Mouse (Mus musculus) ES-E14 (cell line): ENCODE measurements around the gene Olfr266. TPM values are rescaled to one million over a fixed set of nuclear protein-coding genes. Genes with fewer than 3 reads are reported as not detected.

ENCODE experiments used
- DNase-seq: peaks from one replicate; pipeline ENCODE4 v3.0.0-alpha.2; 2013; ENCODE audit warnings: low read depth, low spot score
- H3K27ac ChIP-seq: 2 replicates; pipeline ENCODE4 v1.5.1; 2012; ENCODE audit warnings: low read depth, mild to moderate bottlenecking, low read length, moderate library complexity, mixed read lengths; ENCODE audit not compliant: poor library complexity, insufficient read depth, severe bottlenecking
- H3K36me3 ChIP-seq: 2 replicates; pipeline ENCODE4 v1.6.1; 2012; ENCODE audit warnings: mild to moderate bottlenecking, low read length, moderate library complexity, mixed read lengths; ENCODE audit not compliant: control insufficient read depth, poor library complexity, insufficient read depth, severe bottlenecking
- H3K4me1 ChIP-seq, 2 experiments: fragments of 150-350 bp in 1 of 2; sonication (generic) in 1 of 2; 2 replicates each; pipeline ENCODE4 v1.6.1; 2012; ENCODE audit warnings: low read length in 2 of 2, mild to moderate bottlenecking in 1 of 2, mixed read lengths in 1 of 2; ENCODE audit not compliant: control insufficient read depth in 2 of 2, insufficient read depth in 2 of 2, poor library complexity in 1 of 2
- H3K4me3 ChIP-seq, 2 experiments: fragments of 150-350 bp in 1 of 2; sonication (generic) in 1 of 2; 2 replicates each; pipeline ENCODE4 v1.5.1; 2012; ENCODE audit warnings: low read length in 2 of 2, low read depth in 1 of 2, mild to moderate bottlenecking in 1 of 2, mixed read lengths in 1 of 2; ENCODE audit not compliant: insufficient read depth in 1 of 2, poor library complexity in 1 of 2, severe bottlenecking in 1 of 2
- H3K9ac ChIP-seq: 2 replicates; pipeline ENCODE4 v1.6.1; 2012; ENCODE audit warnings: low read depth, mild to moderate bottlenecking, low read length, mixed read lengths; ENCODE audit not compliant: poor library complexity, insufficient read depth, severe bottlenecking
- H3K9me3 ChIP-seq: fragments of 150-350 bp; sonication (generic); 2 replicates; pipeline ENCODE4 v1.6.1; 2012; ENCODE audit warnings: low read depth, mild to moderate bottlenecking, low read length; ENCODE audit not compliant: control insufficient read depth, insufficient read depth
- CHD2 ChIP-seq: IDR thresholded peaks from 2 replicates; pipeline ENCODE4 v1.6.1; 2014; ENCODE audit warnings: mild to moderate bottlenecking, low read depth, low read length, inconsistent platforms
- HCFC1 ChIP-seq: IDR thresholded peaks from 2 replicates; pipeline ENCODE4 v1.6.1; 2012; ENCODE audit warnings: low read length, inconsistent platforms, borderline replicate concordance; ENCODE audit not compliant: insufficient read depth
- MAFK ChIP-seq: IDR thresholded peaks from 2 replicates; pipeline ENCODE4 v1.6.1; 2014; ENCODE audit warnings: mild to moderate bottlenecking, low read depth, low read length, inconsistent platforms; ENCODE audit not compliant: insufficient read depth
- ZC3H11A ChIP-seq: IDR thresholded peaks from 2 replicates; pipeline ENCODE4 v1.6.1; 2012; ENCODE audit warnings: low read depth, mild to moderate bottlenecking, inconsistent platforms, low read length, borderline replicate concordance
- ZNF384 ChIP-seq: IDR thresholded peaks from 2 replicates; pipeline ENCODE4 v1.6.1; 2012; ENCODE audit warnings: low read depth, low read length, inconsistent platforms
- in situ Hi-C, 2 experiments: fragments of 600-800 bp; cut with MboI; formaldehyde crosslinking; loops; one replicate each; pipeline ENCODE4 v1.15.1; 2025; ENCODE audit warnings: low sequenced_read_pairs in 2 of 2, inconsistent platforms in 1 of 2; ENCODE audit not compliant: unreplicated experiment in 2 of 2
- total RNA-seq: library from RNA; depleted of rRNA; stranded (reverse); fragments of 300-350 nt; gene quantifications from 2 replicates; pipeline ENCODE4 v1.2.3, GENCODE M21; 2012

The Olfr266 gene
- total RNA-seq, 1 experiment: not detected

- H3K36me3 ChIP-seq: no peaks in the 10 kb centered on the region
These were observed 17.0 kb downstream of the Olfr266 start for GRCm38 (mm10) chr3:106808972-106809695.

GRCm38 (mm10) chr3:106798079-106798478 is 28.0 kb downstream of the Olfr266 start:
- no peak overlapping the region for H3K9ac ChIP-seq
- no peaks in the 10 kb centered on the region for H3K36me3 ChIP-seq
- H3K27ac ChIP-seq: no peak overlapping the region
- H3K9me3 ChIP-seq: no peaks in the 10 kb centered on the region
- H3K4me1 ChIP-seq: no peaks in the 10 kb centered on the region
- no peak for DNase-seq
- H3K4me3 ChIP-seq: no peak overlapping the region
- in situ Hi-C loops: no loop called here
- TF ChIP-seq CHD2 (no peak), ZNF384 (no peak), ZC3H11A (no peak), HCFC1 (no peak), MAFK (no peak)

More at GRCm38 (mm10) chr3:106808972-106809695, 17.0 kb downstream of the Olfr266 start:
- DNase-seq: no peak
- H3K4me3 ChIP-seq: no peak overlapping the region
- H3K9me3 ChIP-seq: no peaks in the 10 kb centered on the region
- H3K27ac ChIP-seq: no peak overlapping the region
- in situ Hi-C loops: no loop called here
- TF ChIP-seq CHD2 (no peak), ZNF384 (no peak), MAFK (no peak), HCFC1 (no peak), ZC3H11A (no peak)
- H3K9ac ChIP-seq: no peak overlapping the region
- no peaks in the 10 kb centered on the region for H3K4me1 ChIP-seq

GRCm38 (mm10) chr3:106789930-106790329 is 36.2 kb downstream of the Olfr266 start, which contains the start of gene Cd53:
Gene Cd53, minus strand, starts transcription at chr3:106790149.
- TF ChIP-seq ZNF384: no peak
- TF ChIP-seq MAFK: no peak
- no peak for TF ChIP-seq ZC3H11A
- TF ChIP-seq CHD2: no peak
- no peak for TF ChIP-seq HCFC1
- no peak for DNase-seq
- Histone ChIP-seq H3K4me1 (no peaks in the 10 kb centered on the region), H3K36me3 (no peaks in the 10 kb centered on the region), H3K27ac (no peak within 1 kb of the TSS), H3K9ac (no peak within 1 kb of the TSS), H3K4me3 (no peak within 1 kb of the TSS), H3K9me3 (no peaks in the 10 kb centered on the region)
- in situ Hi-C loops: no loop called here

GRCm38 (mm10) chr3:106788440-106788887 is 37.6 kb downstream of the Olfr266 start:
- no peaks in the 10 kb centered on the region for H3K4me1 ChIP-seq
- no peak for DNase-seq
- H3K36me3 ChIP-seq: no peaks in the 10 kb centered on the region
- no peak overlapping the region for H3K4me3 ChIP-seq
- no peak for TF ChIP-seq HCFC1
- no peak for TF ChIP-seq CHD2
- TF ChIP-seq MAFK: no peak
- TF ChIP-seq ZC3H11A: no peak
- TF ChIP-seq ZNF384: no peak
- no peak overlapping the region for H3K9ac ChIP-seq
- H3K27ac ChIP-seq: no peak overlapping the region
- no peaks in the 10 kb centered on the region for H3K9me3 ChIP-seq
- in situ Hi-C loops: no loop called here
